Mouse (Mus musculus) adrenal gland, adult 2 months (tissue): Measurements from ENCODE around the gene Dnaaf1. TPM values are rescaled to one million over a fixed set of nuclear protein-coding genes. Genes with fewer than 3 reads are reported as not detected.
A peak's percentile ranks its signal among the peaks of the same experiment; 100 is the strongest.

Source experiments
- DNase-seq: peaks from one replicate; pipeline ENCODE4 v3.0.0; 2021
- polyA plus RNA-seq: library from polyadenylated mRNA; depleted of rRNA; stranded (reverse); fragments of >200 nt; gene quantifications from 2 replicates; pipeline ENCODE4 v1.2.3, GENCODE M21; 2012
- total RNA-seq, 2 experiments: library from RNA; stranded (reverse); gene quantifications; 2 replicates each; pipeline ENCODE4 v1.2.3; 2021

The Dnaaf1 gene
- total and polyA plus RNA-seq, 3 experiments, result 0.09 TPM; not detected in 2

GRCm38 (mm10) chr8:119571135-119571534 lies 3.9 kb upstream of the Dnaaf1 start:
- DNase-seq, result no peak

GRCm38 (mm10) chr8:119572411-119572810 lies 2.6 kb upstream of the Dnaaf1 start:
- no peak for DNase-seq

- DNase-seq, result no peak
These were observed 311 bp downstream of the Dnaaf1 start for GRCm38 (mm10) chr8:119575366-119575726.

- DNase-seq, result no peak
These were observed 4.1 kb downstream of the Dnaaf1 start for GRCm38 (mm10) chr8:119579096-119579495.

GRCm38 (mm10) chr8:119580441-119581161 lies 5.6 kb downstream of the Dnaaf1 start:
- no peak for DNase-seq

GRCm38 (mm10) chr8:119585901-119586300 lies 10.9 kb downstream of the Dnaaf1 start:
- no peak for DNase-seq

- no peak for DNase-seq
These were observed 13.3 kb downstream of the Dnaaf1 start for GRCm38 (mm10) chr8:119588321-119588720.

GRCm38 (mm10) chr8:119588844-119589243 lies 13.8 kb downstream of the Dnaaf1 start:
- no peak for DNase-seq

GRCm38 (mm10) chr8:119590348-119590747 lies 15.3 kb downstream of the Dnaaf1 start:
- no peak for DNase-seq

GRCm38 (mm10) chr8:119591456-119591855 lies 16.4 kb downstream of the Dnaaf1 start:
- DNase-seq, result no peak

GRCm38 (mm10) chr8:119603771-119604170 lies 28.7 kb downstream of the Dnaaf1 start:
- peak; percentile 46 for DNase-seq

GRCm38 (mm10) chr8:119604398-119604803 lies 29.4 kb downstream of the Dnaaf1 start:
- no peak for DNase-seq

- DNase-seq, result peak; percentile 92
These were observed 30.0 kb downstream of the Dnaaf1 start, which contains the start of gene Taf1c for GRCm38 (mm10) chr8:119604996-119605395. Taf1c (minus strand) TSS chr8:119605222.

GRCm38 (mm10) chr8:119606224-119606623 lies 31.2 kb downstream of the Dnaaf1 start:
- DNase-seq, result no peak

GRCm38 (mm10) chr8:119612471-119612870 lies 37.4 kb downstream of the Dnaaf1 start, which contains the start of gene Adad2:
Adad2 (plus strand) TSS chr8:119612747.
- no peak for DNase-seq

GRCm38 (mm10) chr8:119615096-119615495 lies 40.1 kb downstream of the Dnaaf1 start:
- DNase-seq, result no peak

- DNase-seq, result no peak
These were observed 41.3 kb downstream of the Dnaaf1 start for GRCm38 (mm10) chr8:119616358-119616757.

- no peak for DNase-seq
These were observed 41.8 kb downstream of the Dnaaf1 start for GRCm38 (mm10) chr8:119616811-119617210.

GRCm38 (mm10) chr8:119617586-119617985 lies 42.6 kb downstream of the Dnaaf1 start:
- peak; percentile 45 for DNase-seq

- DNase-seq, result no peak
These were observed 43.9 kb downstream of the Dnaaf1 start for GRCm38 (mm10) chr8:119618887-119619286.

GRCm38 (mm10) chr8:119620116-119620840 lies 45.2 kb downstream of the Dnaaf1 start:
- no peak for DNase-seq

- DNase-seq, result no peak
These were observed 45.9 kb downstream of the Dnaaf1 start for GRCm38 (mm10) chr8:119620848-119621465.

GRCm38 (mm10) chr8:119622555-119622954 lies 47.5 kb downstream of the Dnaaf1 start:
- no peak for DNase-seq
